Mouse (Mus musculus) spleen, postnatal 4 days (tissue): ENCODE results near the gene Per1.

Experiments
- DNase-seq, 2 experiments: peaks; one replicate each; pipeline ENCODE4 v3.0.0; 2022; ENCODE audit warnings: low spot score in 2 of 2

Per1 gene

GRCm38 (mm10) chr11:69114621-69115020, 19.6 kb downstream of the Per1 start:
- DNase-seq = no peak

GRCm38 (mm10) chr11:69116843-69117242, 21.8 kb downstream of the Per1 start:
- DNase-seq = no peak

- DNase-seq = peak; percentile 61 to 86
These were observed 23.0 kb downstream of the Per1 start for GRCm38 (mm10) chr11:69117737-69118695.

GRCm38 (mm10) chr11:69118765-69119164, 23.7 kb downstream of the Per1 start:
- peak; percentile 88 to 95 for DNase-seq

GRCm38 (mm10) chr11:69119446-69120155, 24.6 kb downstream of the Per1 start:
- DNase-seq = no peak

GRCm38 (mm10) chr11:69120221-69121000, 25.4 kb downstream of the Per1 start, which contains the start of gene Hes7:
Hes7 (plus strand) TSS chr11:69120404.
- peak in 1 of 2 experiments; percentile 66 for DNase-seq

GRCm38 (mm10) chr11:69121001-69121740, 26.2 kb downstream of the Per1 start:
- DNase-seq = peak in 1 of 2 experiments; percentile 70

- no peak for DNase-seq
These were observed 26.8 kb downstream of the Per1 start for GRCm38 (mm10) chr11:69121741-69122335.

GRCm38 (mm10) chr11:69122336-69122951, 27.4 kb downstream of the Per1 start, which contains the start of gene 9130213A22Rik:
9130213A22Rik (minus strand) TSS chr11:69122589.
- DNase-seq = peak; percentile 79 to 89

GRCm38 (mm10) chr11:69123056-69123692, 28.2 kb downstream of the Per1 start:
- peak; percentile 88 to 93 for DNase-seq

- peak; percentile 84 to 92 for DNase-seq
These were observed 28.9 kb downstream of the Per1 start for GRCm38 (mm10) chr11:69123693-69124497.

GRCm38 (mm10) chr11:69124498-69124847, 29.5 kb downstream of the Per1 start:
- peak; percentile 71 to 83 for DNase-seq

GRCm38 (mm10) chr11:69125041-69125851, 30.2 kb downstream of the Per1 start:
- peak; percentile 76 to 84 for DNase-seq

GRCm38 (mm10) chr11:69125852-69125918, 30.7 kb downstream of the Per1 start, which contains the start of gene Aloxe3:
Aloxe3 (plus strand) TSS chr11:69125896.
- no peak for DNase-seq

GRCm38 (mm10) chr11:69125919-69126705, 31.1 kb downstream of the Per1 start:
- no peak for DNase-seq

- DNase-seq = no peak
These were observed 31.7 kb downstream of the Per1 start for GRCm38 (mm10) chr11:69126706-69127095.

GRCm38 (mm10) chr11:69128426-69129122, 33.6 kb downstream of the Per1 start:
- no peak for DNase-seq
